Mouse (Mus musculus) forelimb bud, embryonic 11.5 days (tissue): ENCODE measurements around the gene Asic3.
A peak's percentile ranks its signal among the peaks of the same experiment; 100 is the strongest.
"Not testable (repeated sequence)": the region's sequence is repeated elsewhere in the genome, so short reads cannot be mapped to it uniquely, and the experiment has no call there.

Experiments used
- DNase-seq: peaks from one replicate; pipeline ENCODE4 v3.0.0-alpha.2; 2012; ENCODE audit warnings: low read depth, low spot score

The Asic3 gene

DNA sequence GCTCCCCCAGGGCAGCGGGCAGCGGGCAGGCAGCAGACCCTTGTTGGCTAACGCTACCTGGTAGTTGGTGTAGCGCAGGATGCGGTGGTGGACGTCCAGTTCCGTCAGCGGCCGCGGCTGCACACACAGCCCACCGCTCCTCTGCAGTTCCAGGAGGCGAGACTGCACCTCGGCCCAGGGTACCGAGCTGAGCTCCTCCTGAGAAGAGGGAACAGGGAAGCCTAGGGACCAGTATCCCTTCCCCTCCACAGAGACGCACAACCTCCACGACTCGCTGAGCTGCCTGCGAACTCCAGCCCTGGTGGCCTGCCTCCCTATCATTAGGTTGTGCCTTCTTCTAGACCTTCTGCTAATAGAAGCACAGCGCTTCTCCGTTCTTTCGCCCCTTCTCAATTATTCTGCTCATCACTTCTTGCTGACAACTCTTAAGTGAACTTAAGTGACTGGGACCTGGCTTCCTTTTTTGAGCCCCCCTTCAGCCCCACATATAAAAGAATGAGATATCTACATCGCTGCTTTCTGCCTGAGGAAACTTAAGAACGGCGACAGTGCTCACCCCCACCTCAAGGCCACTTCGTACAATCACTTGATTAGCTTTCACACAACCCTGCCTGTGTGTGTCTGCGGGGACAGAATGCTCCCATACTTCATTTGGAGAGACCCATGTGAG, 24.8 kb upstream of the Asic3 start:
- DNase-seq, result no peak

- peak; percentile 62 for DNase-seq
Observed at GRCm38 (mm10) chr5:24389011-24389657, 24.1 kb upstream of the Asic3 start.

DNA sequence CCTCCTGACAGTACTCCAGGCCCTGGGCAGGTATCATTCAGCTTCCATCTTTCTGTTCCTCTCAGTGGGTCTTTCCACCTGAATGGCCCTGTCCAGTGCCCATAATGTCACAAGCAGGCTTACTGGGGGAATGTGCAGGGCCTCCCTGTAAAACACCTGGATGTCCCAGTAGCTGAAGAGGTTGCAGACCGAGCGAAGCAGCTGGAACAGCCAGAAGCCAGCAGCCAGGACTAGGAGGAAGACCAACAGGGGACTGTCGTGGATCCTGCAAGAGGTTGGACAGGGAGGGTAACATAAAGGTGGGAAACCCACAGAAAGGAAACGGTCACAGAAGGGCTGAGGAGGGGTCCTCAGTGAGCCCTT, 23.6 kb upstream of the Asic3 start:
- DNase-seq, result no peak

DNA sequence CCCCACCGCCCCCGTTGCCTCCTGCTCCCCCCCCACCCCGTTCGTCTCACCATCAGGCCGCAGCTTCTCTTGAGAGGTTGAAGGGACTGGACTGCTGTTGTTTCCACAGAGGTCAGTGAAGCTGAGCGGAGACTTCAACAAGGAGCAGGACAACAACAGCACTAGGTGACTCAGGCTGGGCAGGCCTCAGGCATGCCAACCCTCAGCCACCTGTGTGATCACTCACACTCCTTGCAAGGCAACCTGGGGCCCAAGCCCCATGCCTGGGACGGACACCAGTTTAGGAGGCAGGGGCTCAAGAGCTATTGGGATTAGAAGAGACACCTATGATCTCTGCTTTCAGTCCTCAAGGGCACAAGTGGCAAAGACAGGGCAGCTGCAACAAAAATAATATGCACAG, 21.3 kb upstream of the Asic3 start, which contains the start of gene Atg9b:
TSS of gene Atg9b (minus strand) at position 280 of the 400 bp plus-strand sequence.
- no peak for DNase-seq

- DNase-seq, result no peak
Observed at GRCm38 (mm10) chr5:24392724-24393123, 20.5 kb upstream of the Asic3 start.

DNA sequence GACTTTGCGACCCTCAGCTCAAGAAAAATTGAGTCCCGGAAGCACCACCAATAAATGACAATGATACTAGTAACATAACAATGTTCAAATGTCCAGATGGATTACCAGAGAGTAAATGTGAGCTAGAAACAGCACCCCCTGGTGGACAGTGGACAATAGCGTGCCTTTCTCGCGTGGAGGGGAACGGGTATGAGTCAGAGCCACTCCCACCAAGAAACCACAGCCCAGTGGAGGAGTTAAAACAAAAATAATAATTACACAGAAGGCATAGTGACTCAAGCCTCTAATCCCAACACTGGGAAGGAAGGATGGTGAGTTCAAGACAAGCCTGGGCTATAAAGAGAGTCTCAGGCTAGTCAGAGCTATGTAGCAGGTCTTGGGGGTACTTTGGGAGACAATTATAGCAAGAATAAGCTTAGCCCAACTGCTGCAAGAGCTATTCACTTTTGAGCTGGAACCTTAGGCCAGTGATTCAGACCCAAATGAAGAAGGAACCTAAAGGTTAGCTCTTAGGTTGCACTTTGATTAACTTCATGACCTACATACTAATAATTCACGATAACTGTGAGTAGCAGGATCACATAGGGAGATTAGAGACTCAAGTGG, 19.7 kb upstream of the Asic3 start, which contains the start of gene Abcb8:
TSS of gene Abcb8 (plus strand) at position 272 of the 606 bp plus-strand sequence.
- peak; percentile 76 for DNase-seq

GRCm38 (mm10) chr5:24394165-24394894, 18.9 kb upstream of the Asic3 start:
- DNase-seq, result peak; percentile 97

DNA sequence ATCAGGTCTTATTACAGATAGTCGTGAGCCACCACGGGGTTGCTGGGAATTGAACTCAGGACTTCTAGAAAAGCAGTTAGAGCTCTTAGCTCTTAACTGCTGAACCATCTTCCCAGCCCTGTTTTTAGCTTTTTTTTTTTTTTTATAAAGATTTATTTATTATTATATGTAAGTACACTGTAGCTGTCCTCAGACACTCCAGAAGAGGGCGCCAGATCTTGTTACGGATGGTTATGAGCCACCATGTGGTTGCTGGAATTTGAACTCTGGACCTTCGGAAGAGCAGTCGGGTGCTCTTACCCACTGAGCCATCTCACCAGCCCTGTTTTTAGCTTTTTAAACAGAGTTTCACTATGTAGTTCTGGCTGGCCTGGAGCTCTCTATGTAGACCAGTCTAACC, 16.9 kb upstream of the Asic3 start:
- DNase-seq, result not testable (repeated sequence)

DNA sequence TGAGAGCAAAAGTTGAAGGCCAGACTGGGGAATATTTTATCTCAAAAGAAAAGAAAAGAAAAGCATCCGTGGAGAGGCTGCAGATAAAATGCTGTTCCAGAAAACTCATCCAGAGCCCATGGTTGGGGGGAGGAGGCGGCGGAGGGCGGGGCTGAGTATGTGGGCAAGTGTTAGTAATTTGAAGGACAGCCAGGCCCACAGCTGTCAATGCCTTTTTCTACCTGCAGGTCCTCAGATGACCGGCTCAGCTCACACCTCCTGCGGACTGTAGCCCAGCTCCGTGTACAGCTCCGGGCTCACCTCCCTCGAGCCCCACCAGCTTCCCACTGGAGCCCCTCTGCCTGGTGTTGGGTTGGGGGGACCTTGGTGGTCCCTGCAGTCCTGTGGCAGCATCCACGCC, 13.5 kb upstream of the Asic3 start:
- DNase-seq, result no peak

GRCm38 (mm10) chr5:24400362-24400761, 12.8 kb upstream of the Asic3 start:
- no peak for DNase-seq

DNA sequence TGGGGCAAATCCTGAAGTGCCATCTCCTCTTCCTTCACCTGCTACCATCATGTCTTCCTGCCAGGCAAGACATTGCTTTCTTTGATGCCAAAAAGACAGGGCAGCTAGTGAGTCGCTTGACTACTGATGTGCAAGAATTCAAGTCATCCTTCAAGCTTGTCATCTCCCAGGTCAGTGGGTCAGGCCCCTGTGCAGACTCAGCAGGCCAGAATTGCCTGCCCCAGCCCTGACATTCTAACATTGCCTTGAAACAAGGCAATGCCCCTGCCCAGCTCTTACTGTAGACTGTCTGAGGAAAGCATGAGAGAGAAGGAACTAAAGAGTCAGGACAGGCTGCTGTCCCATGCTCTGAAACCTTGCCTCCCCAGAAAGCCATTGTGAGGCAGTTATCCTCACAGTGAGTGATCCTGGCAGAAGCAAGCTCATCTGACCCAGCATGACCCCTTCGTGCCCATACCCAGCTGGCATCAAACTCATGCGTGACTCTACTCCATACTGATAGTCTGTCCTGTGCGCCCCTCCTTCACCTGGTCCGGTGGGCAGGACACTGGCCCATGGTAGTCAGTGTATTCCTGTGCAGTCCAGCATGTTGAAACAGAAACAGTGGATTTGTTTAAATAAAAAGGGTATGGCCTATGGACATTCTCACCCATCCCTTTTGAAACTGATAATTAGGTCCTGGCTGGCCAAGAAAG, 12.1 kb upstream of the Asic3 start:
- DNase-seq, result no peak

GRCm38 (mm10) chr5:24401969-24402368, 11.2 kb upstream of the Asic3 start:
- no peak for DNase-seq

GRCm38 (mm10) chr5:24404594-24405360, 8.4 kb upstream of the Asic3 start:
- DNase-seq, result no peak

GRCm38 (mm10) chr5:24405389-24405876, 7.8 kb upstream of the Asic3 start:
- no peak for DNase-seq

DNA sequence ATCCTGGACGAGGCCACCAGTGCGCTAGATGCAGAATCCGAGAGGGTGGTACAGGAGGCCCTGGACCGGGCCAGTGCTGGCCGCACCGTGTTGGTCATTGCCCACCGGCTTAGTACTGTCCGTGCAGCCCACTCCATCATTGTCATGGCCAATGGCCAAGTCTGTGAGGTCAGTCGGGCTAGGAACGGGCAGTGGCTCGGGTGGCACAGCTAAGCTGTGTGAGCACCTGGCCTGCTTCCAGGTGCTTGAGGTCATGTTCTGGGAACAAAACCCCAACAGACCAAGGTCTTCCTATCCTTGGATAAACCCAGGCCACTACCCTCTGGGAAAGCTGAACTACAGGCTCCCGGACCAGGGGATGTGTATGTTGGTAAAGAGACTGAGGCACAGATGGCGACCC, 4.5 kb upstream of the Asic3 start:
- no peak for DNase-seq

DNA sequence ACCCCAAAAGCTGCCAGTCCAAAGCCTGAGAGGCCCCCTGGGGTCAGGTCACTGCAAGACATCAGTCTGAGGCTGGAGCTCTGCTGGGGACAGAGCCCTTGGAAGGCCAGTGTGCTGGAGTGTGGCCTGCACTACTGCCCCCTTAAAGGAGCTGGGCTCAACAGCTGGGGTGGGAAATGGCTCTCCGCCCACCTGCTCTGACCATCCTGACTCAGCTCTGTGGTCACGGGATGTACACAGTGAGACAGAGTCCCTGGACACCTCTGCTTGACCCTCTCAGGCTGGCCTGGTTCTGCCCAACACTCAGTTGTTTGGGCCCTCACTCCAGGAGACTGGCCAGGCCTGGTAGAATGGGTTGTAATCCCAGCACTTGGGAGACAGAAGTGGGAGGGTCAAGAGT, 3.7 kb upstream of the Asic3 start:
- no peak for DNase-seq

DNA sequence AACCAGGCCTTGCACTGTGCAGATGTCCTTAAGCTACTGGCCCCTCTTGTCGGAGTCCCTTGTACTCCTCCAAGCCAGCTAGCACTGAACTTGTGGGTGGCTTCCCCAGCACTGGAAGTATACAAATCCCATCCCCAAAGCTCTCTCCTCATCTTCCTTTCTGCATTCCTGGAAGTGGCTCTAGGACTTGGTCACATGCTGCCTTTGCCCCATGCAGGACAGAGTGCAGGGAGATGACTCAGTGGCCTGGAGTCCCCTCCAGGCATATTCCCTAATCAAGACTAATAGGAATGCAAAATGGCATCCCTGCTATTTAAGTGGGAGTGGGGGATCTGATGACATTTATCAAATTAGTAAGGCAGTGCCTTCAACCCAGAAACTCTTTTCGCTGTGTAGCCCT, 1.1 kb upstream of the Asic3 start:
- DNase-seq, result no peak

GRCm38 (mm10) chr5:24413938-24414337, 746 bp downstream of the Asic3 start:
- DNase-seq, result no peak

- DNase-seq, result peak; percentile 65
Observed at GRCm38 (mm10) chr5:24416222-24416736, 3.1 kb downstream of the Asic3 start.

GRCm38 (mm10) chr5:24417587-24417986, 4.4 kb downstream of the Asic3 start:
- no peak for DNase-seq

GRCm38 (mm10) chr5:24420381-24420780, 7.2 kb downstream of the Asic3 start:
- no peak for DNase-seq
